Mouse (Mus musculus) brown adipose tissue, adult 24 weeks (tissue): Measurements from ENCODE around the gene Ank3. TPM values are rescaled to one million over a fixed set of nuclear protein-coding genes. Genes with fewer than 3 reads are reported as not detected.

Experiments used
- H3K27ac ChIP-seq: fragments of 200-500 bp; replicated peaks from 2 replicates; pipeline ENCODE4 v1.5.1; 2012; ENCODE audit warnings: low read depth, mild to moderate bottlenecking, low read length
- H3K4me1 ChIP-seq: fragments of 200-500 bp; 2 replicates; pipeline ENCODE4 v1.6.1; 2012; ENCODE audit warnings: low read length, mixed read lengths; ENCODE audit not compliant: control insufficient read depth, insufficient read depth, insufficient read length
- H3K4me3 ChIP-seq: fragments of 200-500 bp; 2 replicates; pipeline ENCODE4 v1.5.1; 2012; ENCODE audit warnings: low read depth, mild to moderate bottlenecking, low read length, moderate library complexity; ENCODE audit not compliant: insufficient read depth
- polyA plus RNA-seq: library from polyadenylated mRNA; stranded (reverse); fragments of >200 nt; gene quantifications from 2 replicates; pipeline ENCODE4 v1.2.4, GENCODE M21; 2012; ENCODE audit not compliant: missing spikeins, insufficient read depth, insufficient read length

Gene Ank3
- polyA plus RNA-seq, 1 experiment = 6.5 TPM

- Histone ChIP-seq H3K4me3 (no peak overlapping the region), H3K27ac (no peak overlapping the region), H3K4me1 (no peaks in the 10 kb centered on the region; the same call in 1 of the 2 replicates)
Measured at GRCm38 (mm10) chr10:69936443-69937067, 538.0 kb downstream of the Ank3 start.

GRCm38 (mm10) chr10:69937291-69937921 lies 538.8 kb downstream of the Ank3 start:
- Histone ChIP-seq H3K4me3 (no peak overlapping the region), H3K4me1 (no peaks in the 10 kb centered on the region; the same call in 1 of the 2 replicates), H3K27ac (no peak overlapping the region)

GRCm38 (mm10) chr10:69939144-69939543 lies 540.6 kb downstream of the Ank3 start:
- H3K4me1 ChIP-seq = no peaks in the 10 kb centered on the region; the same call in 1 of the 2 replicates
- H3K27ac ChIP-seq = no peak overlapping the region
- H3K4me3 ChIP-seq = no peak overlapping the region

- Histone ChIP-seq H3K4me3 (no peak overlapping the region), H3K27ac (no peak overlapping the region), H3K4me1 (no peaks in the 10 kb centered on the region; the same call in 1 of the 2 replicates)
Measured at GRCm38 (mm10) chr10:69939966-69940365, 541.4 kb downstream of the Ank3 start.

- H3K4me3 ChIP-seq = no peak overlapping the region
- H3K27ac ChIP-seq = no peak overlapping the region
- no peaks in the 10 kb centered on the region; the same call in 1 of the 2 replicates for H3K4me1 ChIP-seq
Measured at GRCm38 (mm10) chr10:69941001-69941400, 542.4 kb downstream of the Ank3 start.

- H3K4me1 ChIP-seq = no peaks in the 10 kb centered on the region
- H3K4me3 ChIP-seq = no peak overlapping the region
- H3K27ac ChIP-seq = no peak overlapping the region
Measured at GRCm38 (mm10) chr10:69944845-69945244, 546.3 kb downstream of the Ank3 start.

GRCm38 (mm10) chr10:69945870-69946269 lies 547.3 kb downstream of the Ank3 start:
- H3K27ac ChIP-seq = no peak overlapping the region
- H3K4me3 ChIP-seq = no peak overlapping the region
- no peaks in the 10 kb centered on the region for H3K4me1 ChIP-seq

- Histone ChIP-seq H3K4me1 (no peaks in the 10 kb centered on the region), H3K27ac (no peak overlapping the region), H3K4me3 (no peak overlapping the region)
Measured at GRCm38 (mm10) chr10:69946271-69946670, 547.7 kb downstream of the Ank3 start.

GRCm38 (mm10) chr10:69947093-69947492 lies 548.5 kb downstream of the Ank3 start:
- Histone ChIP-seq H3K27ac (no peak overlapping the region), H3K4me3 (no peak overlapping the region)

GRCm38 (mm10) chr10:69950236-69950918 lies 551.8 kb downstream of the Ank3 start:
- Histone ChIP-seq H3K27ac (no peak overlapping the region), H3K4me1 (no peaks in the 10 kb centered on the region), H3K4me3 (no peak overlapping the region)

More at GRCm38 (mm10) chr10:69947093-69947492, 548.5 kb downstream of the Ank3 start:
- H3K4me1 ChIP-seq = no peaks in the 10 kb centered on the region

- Histone ChIP-seq H3K27ac (no peak overlapping the region), H3K4me1 (no peaks in the 10 kb centered on the region), H3K4me3 (no peak overlapping the region)
Measured at GRCm38 (mm10) chr10:69950919-69951236, 552.3 kb downstream of the Ank3 start.

GRCm38 (mm10) chr10:69951426-69951825 lies 552.9 kb downstream of the Ank3 start:
- H3K27ac ChIP-seq = no peak overlapping the region
- no peaks in the 10 kb centered on the region for H3K4me1 ChIP-seq

GRCm38 (mm10) chr10:69952316-69952715 lies 553.7 kb downstream of the Ank3 start:
- H3K4me1 ChIP-seq = no peaks in the 10 kb centered on the region
- H3K27ac ChIP-seq = no peak overlapping the region
- H3K4me3 ChIP-seq = no peak overlapping the region

More at GRCm38 (mm10) chr10:69951426-69951825, 552.9 kb downstream of the Ank3 start:
- no peak overlapping the region for H3K4me3 ChIP-seq

- no peak overlapping the region for H3K4me3 ChIP-seq
Measured at GRCm38 (mm10) chr10:69954657-69955267, 556.2 kb downstream of the Ank3 start.

GRCm38 (mm10) chr10:69962226-69962625 lies 563.7 kb downstream of the Ank3 start:
- H3K27ac ChIP-seq = no peak overlapping the region
- no peaks in the 10 kb centered on the region for H3K4me1 ChIP-seq
- H3K4me3 ChIP-seq = no peak overlapping the region

More at GRCm38 (mm10) chr10:69954657-69955267, 556.2 kb downstream of the Ank3 start:
- Histone ChIP-seq H3K4me1 (no peaks in the 10 kb centered on the region), H3K27ac (no peak overlapping the region)
